Mouse (Mus musculus): ENCODE data around the gene Abca7. TPM values are rescaled to one million over a fixed set of nuclear protein-coding genes. Genes with fewer than 3 reads are reported as not detected.
A peak's percentile ranks its signal among the peaks of the same experiment; 100 is the strongest.

The Abca7 gene
- polyA plus RNA-seq, 1 experiment from 2014 or later, result 4.1 TPM

DNA sequence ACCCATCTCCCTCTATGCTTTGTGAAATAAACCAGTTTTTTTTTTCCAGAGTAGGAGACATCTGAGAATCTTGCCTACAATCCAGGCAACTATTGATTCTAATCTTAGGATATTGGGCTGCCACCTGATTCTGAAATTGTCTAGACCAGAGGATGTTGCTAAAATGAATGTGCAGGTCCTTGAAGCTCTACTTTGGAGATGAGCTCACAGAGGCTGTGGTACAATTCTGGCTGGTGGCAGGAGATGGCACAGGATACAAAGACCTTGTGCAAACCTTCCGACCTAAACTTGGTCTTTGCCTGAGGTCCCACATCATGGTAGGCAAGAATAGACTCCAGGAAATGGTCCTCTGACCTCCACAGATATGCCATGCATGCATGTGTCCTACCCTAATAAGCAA is 658 bp upstream of the Abca7 start:
- H3K4me3 ChIP-seq (ENCODE audit: low read depth, low read length), result no peak overlapping the region
- no peak overlapping the region for H3K9ac ChIP-seq (ENCODE audit: low read depth, low read length)
- peaks cover 6% of the 10 kb centered on the region for H3K4me1 ChIP-seq (ENCODE audit: control insufficient read depth, insufficient read depth, low read length)
- WGBS, result 96% methylated on average over 1 of the region's 1 CpGs
- H3K4me2 ChIP-seq (ENCODE audit: low read length), result no peak overlapping the region
- H3K9me3 ChIP-seq (replicated peaks; ENCODE audit: control insufficient read depth, low read length, poor library complexity, severe bottlenecking), result 0 out of 2 replicates have a peak, but pooled peaks cover 2% of the 10 kb centered on the region
- H3K27ac ChIP-seq (ENCODE audit: low read length), result no peak overlapping the region
- no peaks in the 10 kb centered on the region for H3K36me3 ChIP-seq (ENCODE audit: control insufficient read depth, insufficient read depth, low read length)
- H3K27me3 ChIP-seq (ENCODE audit: control insufficient read depth, insufficient read depth, low read depth, low read length), result peaks cover 4% of the 10 kb centered on the region
- ATAC-seq, result no peak

DNA sequence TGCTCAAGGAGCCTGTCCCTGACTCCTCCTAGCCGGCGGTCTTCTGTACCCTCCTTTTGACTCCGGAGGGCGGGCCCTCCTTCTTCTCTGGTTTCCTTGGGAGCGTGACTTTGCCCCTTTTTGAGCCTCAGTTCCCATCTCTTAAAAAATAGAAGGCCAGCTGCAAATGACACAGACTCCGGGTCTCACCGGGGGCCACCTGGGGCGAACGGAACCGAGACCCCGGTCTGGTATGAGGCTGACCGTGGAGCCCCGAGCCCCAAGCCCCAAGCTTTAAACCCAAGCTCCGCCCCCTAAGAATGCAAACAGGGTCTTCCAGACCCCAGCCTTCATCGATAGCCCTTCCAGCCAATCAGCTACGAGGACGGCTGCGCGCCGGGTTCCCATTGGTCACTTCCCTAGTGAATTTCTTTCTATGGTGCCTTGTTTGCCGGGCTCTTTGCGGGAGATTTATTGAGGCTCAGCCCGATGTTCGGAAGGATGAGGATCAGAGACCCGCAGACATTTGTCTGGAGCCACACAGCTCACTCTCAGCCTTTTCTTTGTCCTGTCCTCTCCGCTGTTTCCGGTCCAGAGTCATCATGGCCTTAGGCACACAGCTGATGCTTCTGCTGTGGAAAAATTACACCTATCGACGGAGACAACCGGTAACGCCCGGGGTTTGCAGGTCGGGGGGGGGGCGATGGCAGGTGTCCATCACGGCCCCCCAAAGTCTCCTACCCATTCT is 903 bp downstream of the Abca7 start:
- peak overlapping the region; percentile 33 for H3K9ac ChIP-seq (ENCODE audit: low read depth, low read length)
- under 1% methylated on average over 35 of the region's 35 CpGs for WGBS
- peak overlapping the region; percentile 12; the same call in 1 of the 2 replicates for H3K27ac ChIP-seq (ENCODE audit: low read length)

DNA sequence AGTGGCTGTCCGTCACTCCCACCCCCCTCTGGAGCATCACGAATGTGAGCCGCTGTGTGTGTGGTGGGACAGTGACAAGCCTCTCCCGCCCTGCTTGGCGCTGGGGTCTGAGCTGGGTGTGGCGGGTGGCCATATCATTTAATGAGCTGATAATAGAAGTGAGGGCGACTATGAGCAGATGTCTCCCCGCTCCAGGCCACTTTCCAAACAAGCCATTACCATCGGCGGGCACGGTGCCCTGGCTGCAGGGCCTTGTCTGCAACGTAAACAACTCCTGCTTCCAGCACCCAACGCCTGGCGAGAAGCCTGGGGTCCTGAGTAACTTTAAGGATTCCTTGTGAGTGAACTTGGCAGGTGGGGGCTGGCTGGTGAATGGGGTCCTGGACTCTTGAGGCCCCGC is 1.5 kb downstream of the Abca7 start:
- peaks cover 6% of the 10 kb centered on the region for H3K4me1 ChIP-seq (ENCODE audit: control insufficient read depth, insufficient read depth, low read length)
- ATAC-seq, result peak; percentile 8; the same call in 1 of the 2 replicates
- H3K4me2 ChIP-seq (ENCODE audit: low read length), result peak overlapping the region; percentile 65
- no peaks in the 10 kb centered on the region for H3K36me3 ChIP-seq (ENCODE audit: control insufficient read depth, insufficient read depth, low read length)
- H3K27ac ChIP-seq (ENCODE audit: low read length), result no peak overlapping the region
- whole genome bisulfite sequencing, result 6% methylated on average over 15 of the region's 15 CpGs
- peaks cover 8% of the 10 kb centered on the region; the same call in 1 of the 2 replicates for H3K27me3 ChIP-seq (ENCODE audit: control insufficient read depth, insufficient read depth, low read depth, low read length)
- peak overlapping the region; percentile 45 for H3K4me3 ChIP-seq (ENCODE audit: low read depth, low read length)
- H3K9me3 ChIP-seq (replicated peaks; ENCODE audit: control insufficient read depth, low read length, poor library complexity, severe bottlenecking), result no peaks in the 10 kb centered on the region
- H3K9ac ChIP-seq (ENCODE audit: low read depth, low read length), result peak overlapping the region; percentile 33

More for the DNA sequence above, 903 bp downstream of the Abca7 start:
- Histone ChIP-seq H3K4me1 (ENCODE audit: control insufficient read depth, insufficient read depth, low read length) (peaks cover 6% of the 10 kb centered on the region), H3K9me3 (replicated peaks; ENCODE audit: control insufficient read depth, low read length, poor library complexity, severe bottlenecking) (no peaks in the 10 kb centered on the region), H3K4me3 (ENCODE audit: low read depth, low read length) (peak overlapping the region; percentile 45), H3K4me2 (ENCODE audit: low read length) (peak overlapping the region; percentile 65), H3K27me3 (ENCODE audit: control insufficient read depth, insufficient read depth, low read depth, low read length) (peaks cover 8% of the 10 kb centered on the region; the same call in 1 of the 2 replicates), H3K36me3 (ENCODE audit: control insufficient read depth, insufficient read depth, low read length) (no peaks in the 10 kb centered on the region)
- ATAC-seq, result peak; percentile 67

DNA sequence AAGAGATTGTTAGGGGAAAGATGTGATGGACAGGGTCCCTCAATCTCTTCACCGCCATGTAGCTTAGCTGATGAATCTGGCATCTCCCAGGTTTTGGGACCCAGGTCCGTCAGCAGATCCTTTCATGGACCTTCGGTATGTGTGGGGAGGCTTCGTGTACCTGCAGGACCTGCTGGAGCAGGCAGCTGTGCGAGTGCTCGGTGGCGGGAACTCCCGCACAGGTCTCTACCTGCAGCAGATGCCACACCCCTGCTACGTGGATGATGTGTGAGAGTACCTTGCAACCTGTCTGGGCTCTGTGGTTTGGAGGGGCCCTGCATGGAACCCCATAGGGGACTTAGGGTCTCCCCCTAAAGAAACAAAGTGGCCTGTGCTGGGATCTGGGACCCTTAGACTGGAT is 5.7 kb downstream of the Abca7 start:
- Histone ChIP-seq H3K9ac (ENCODE audit: low read depth, low read length) (no peak overlapping the region), H3K27ac (ENCODE audit: low read length) (no peak overlapping the region), H3K4me1 (ENCODE audit: control insufficient read depth, insufficient read depth, low read length) (peaks cover 6% of the 10 kb centered on the region), H3K36me3 (ENCODE audit: control insufficient read depth, insufficient read depth, low read length) (no peaks in the 10 kb centered on the region), H3K4me2 (ENCODE audit: low read length) (no peak overlapping the region), H3K27me3 (ENCODE audit: control insufficient read depth, insufficient read depth, low read depth, low read length) (peaks cover 12% of the 10 kb centered on the region), H3K9me3 (replicated peaks; ENCODE audit: control insufficient read depth, low read length, poor library complexity, severe bottlenecking) (no peaks in the 10 kb centered on the region), H3K4me3 (ENCODE audit: low read depth, low read length) (no peak overlapping the region)
- ATAC-seq, result no peak
- 80% methylated on average over 9 of the region's 9 CpGs for WGBS

DNA sequence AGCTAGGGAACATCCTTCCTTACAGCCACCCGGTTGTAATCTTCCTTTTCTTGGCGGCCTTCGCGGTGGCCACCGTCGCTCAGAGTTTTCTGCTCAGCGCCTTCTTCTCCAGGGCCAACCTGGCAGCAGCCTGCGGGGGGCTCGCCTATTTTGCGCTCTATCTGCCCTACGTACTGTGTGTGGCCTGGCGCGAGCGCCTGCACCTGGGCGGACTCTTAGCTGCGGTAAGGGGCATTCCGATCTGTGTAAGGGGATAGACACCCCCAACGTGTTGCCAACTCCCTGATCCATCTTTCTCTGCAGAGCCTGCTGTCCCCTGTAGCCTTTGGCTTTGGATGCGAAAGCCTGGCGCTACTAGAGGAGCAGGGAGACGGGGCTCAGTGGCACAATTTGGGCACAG is 6.5 kb downstream of the Abca7 start:
- no peak overlapping the region for H3K27ac ChIP-seq (ENCODE audit: low read length)
- WGBS, result 18% methylated on average over 21 of the region's 21 CpGs

DNA sequence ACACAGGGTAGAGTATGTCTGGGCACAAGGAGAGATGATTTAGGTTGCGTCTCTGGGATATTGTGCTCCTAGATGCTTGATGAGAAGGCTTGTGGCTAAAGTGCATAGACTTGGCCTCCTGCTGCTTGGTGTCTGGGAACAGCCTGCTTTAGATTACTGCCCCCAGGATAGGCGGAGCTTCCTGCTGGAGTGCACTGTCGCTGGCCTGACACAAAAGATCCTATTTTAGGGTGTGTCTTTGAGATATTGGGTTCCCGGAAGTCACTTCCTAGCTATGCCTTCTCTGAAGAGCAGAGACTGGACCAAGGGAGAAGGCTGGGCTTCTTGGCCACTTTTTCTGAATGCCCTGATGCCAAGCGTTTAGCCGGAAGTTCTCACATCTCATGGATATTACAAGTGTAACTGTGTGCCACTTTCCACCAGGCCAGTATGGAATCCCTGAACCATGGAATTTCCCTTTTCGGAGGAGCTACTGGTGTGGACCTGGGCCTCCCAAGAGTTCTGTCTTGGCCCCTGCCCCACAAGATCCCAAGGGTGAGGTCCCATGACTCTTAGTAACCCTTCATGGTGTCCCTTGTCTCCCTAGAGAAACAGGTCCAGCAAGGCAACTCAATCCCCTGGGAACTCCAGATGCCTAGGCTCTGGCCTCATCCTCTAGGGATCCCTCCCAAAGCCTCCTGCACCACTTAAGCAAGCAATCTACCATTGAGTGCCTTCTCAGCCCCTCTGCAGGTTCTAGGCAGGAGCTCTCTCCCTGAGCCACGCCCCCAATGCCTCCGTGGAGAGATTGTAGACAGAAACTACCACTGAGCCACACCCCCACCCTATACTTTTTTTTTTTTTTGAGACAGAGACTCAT is 7.3 kb downstream of the Abca7 start:
- Histone ChIP-seq H3K4me3 (ENCODE audit: low read depth, low read length) (no peak overlapping the region), H3K27me3 (ENCODE audit: control insufficient read depth, insufficient read depth, low read depth, low read length) (peaks cover 12% of the 10 kb centered on the region)
- no peak for ATAC-seq

More for the DNA sequence above, 6.5 kb downstream of the Abca7 start:
- Histone ChIP-seq H3K36me3 (ENCODE audit: control insufficient read depth, insufficient read depth, low read length) (no peaks in the 10 kb centered on the region), H3K4me2 (ENCODE audit: low read length) (no peak overlapping the region), H3K27me3 (ENCODE audit: control insufficient read depth, insufficient read depth, low read depth, low read length) (peaks cover 12% of the 10 kb centered on the region), H3K9ac (ENCODE audit: low read depth, low read length) (no peak overlapping the region), H3K9me3 (replicated peaks; ENCODE audit: control insufficient read depth, low read length, poor library complexity, severe bottlenecking) (no peaks in the 10 kb centered on the region), H3K4me3 (ENCODE audit: low read depth, low read length) (no peak overlapping the region), H3K4me1 (ENCODE audit: control insufficient read depth, insufficient read depth, low read length) (0 out of 2 replicates have a peak, but pooled peaks cover 3% of the 10 kb centered on the region)
- no peak for ATAC-seq

DNA sequence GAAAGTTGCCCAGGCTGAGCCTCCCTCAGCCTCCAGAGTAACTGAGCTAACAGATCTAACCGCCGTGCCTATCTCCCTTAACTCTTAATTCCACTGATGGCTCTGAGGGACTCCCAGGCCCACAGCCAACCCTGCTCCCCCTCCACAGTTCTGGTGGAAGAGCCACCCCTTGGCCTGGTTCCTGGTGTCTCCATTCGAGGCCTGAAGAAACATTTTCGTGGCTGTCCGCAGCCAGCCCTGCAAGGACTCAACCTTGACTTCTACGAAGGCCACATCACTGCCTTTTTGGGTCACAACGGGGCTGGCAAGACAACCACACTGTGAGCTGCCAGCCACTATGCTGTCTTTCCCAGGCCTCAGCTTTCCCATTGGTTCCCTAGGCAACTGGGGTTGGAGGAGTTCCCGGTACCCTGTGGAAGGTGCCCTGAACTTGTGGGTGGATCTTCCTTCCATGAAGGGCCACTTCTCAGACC is 8.0 kb downstream of the Abca7 start:
- Histone ChIP-seq H3K9me3 (replicated peaks; ENCODE audit: control insufficient read depth, low read length, poor library complexity, severe bottlenecking) (no peaks in the 10 kb centered on the region), H3K4me1 (ENCODE audit: control insufficient read depth, insufficient read depth, low read length) (no peaks in the 10 kb centered on the region), H3K9ac (ENCODE audit: low read depth, low read length) (no peak overlapping the region), H3K4me3 (ENCODE audit: low read depth, low read length) (no peak overlapping the region), H3K27me3 (ENCODE audit: control insufficient read depth, insufficient read depth, low read depth, low read length) (peaks cover 12% of the 10 kb centered on the region), H3K4me2 (ENCODE audit: low read length) (no peak overlapping the region), H3K36me3 (ENCODE audit: control insufficient read depth, insufficient read depth, low read length) (no peaks in the 10 kb centered on the region), H3K27ac (ENCODE audit: low read length) (no peak overlapping the region)
- WGBS, result 86% methylated on average over 8 of the region's 8 CpGs
- ATAC-seq, result no peak

More for the DNA sequence above, 7.3 kb downstream of the Abca7 start:
- no peaks in the 10 kb centered on the region for H3K9me3 ChIP-seq (replicated peaks; ENCODE audit: control insufficient read depth, low read length, poor library complexity, severe bottlenecking)
- no peaks in the 10 kb centered on the region for H3K36me3 ChIP-seq (ENCODE audit: control insufficient read depth, insufficient read depth, low read length)
- H3K9ac ChIP-seq (ENCODE audit: low read depth, low read length), result no peak overlapping the region
- no peaks in the 10 kb centered on the region for H3K4me1 ChIP-seq (ENCODE audit: control insufficient read depth, insufficient read depth, low read length)
- WGBS, result 71% methylated on average over 9 of the region's 9 CpGs
- H3K4me2 ChIP-seq (ENCODE audit: low read length), result no peak overlapping the region
- no peak overlapping the region for H3K27ac ChIP-seq (ENCODE audit: low read length)

DNA sequence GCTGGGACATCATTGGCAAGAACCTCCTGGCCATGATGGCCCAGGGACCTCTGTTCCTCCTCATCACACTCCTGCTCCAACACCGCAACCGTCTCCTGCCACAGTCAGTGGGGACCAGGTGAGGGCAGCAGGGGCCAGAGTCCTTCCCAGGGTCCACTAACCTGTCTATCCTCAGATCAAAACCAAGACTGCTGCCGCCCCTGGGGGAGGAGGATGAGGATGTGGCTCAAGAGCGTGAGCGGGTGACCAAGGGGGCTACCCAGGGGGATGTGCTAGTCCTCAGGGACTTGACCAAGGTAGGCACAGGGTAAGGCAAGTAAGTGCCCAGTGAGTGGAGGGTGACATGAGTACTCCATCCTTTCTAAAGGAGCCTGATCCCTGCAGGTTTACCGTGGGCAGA is 15.4 kb downstream of the Abca7 start:
- H3K36me3 ChIP-seq (ENCODE audit: control insufficient read depth, insufficient read depth, low read length), result peaks cover 18% of the 10 kb centered on the region
- H3K9ac ChIP-seq (ENCODE audit: low read depth, low read length), result no peak overlapping the region
- H3K4me3 ChIP-seq (ENCODE audit: low read depth, low read length), result no peak overlapping the region
- no peak overlapping the region for H3K27ac ChIP-seq (ENCODE audit: low read length)
- WGBS, result 84% methylated on average over 6 of the region's 6 CpGs
- peaks cover 14% of the 10 kb centered on the region for H3K9me3 ChIP-seq (replicated peaks; ENCODE audit: control insufficient read depth, low read length, poor library complexity, severe bottlenecking)
- H3K4me1 ChIP-seq (ENCODE audit: control insufficient read depth, insufficient read depth, low read length), result no peaks in the 10 kb centered on the region
- no peak for ATAC-seq
- H3K4me2 ChIP-seq (ENCODE audit: low read length), result no peak overlapping the region
- H3K27me3 ChIP-seq (ENCODE audit: control insufficient read depth, insufficient read depth, low read depth, low read length), result peaks cover 34% of the 10 kb centered on the region

DNA sequence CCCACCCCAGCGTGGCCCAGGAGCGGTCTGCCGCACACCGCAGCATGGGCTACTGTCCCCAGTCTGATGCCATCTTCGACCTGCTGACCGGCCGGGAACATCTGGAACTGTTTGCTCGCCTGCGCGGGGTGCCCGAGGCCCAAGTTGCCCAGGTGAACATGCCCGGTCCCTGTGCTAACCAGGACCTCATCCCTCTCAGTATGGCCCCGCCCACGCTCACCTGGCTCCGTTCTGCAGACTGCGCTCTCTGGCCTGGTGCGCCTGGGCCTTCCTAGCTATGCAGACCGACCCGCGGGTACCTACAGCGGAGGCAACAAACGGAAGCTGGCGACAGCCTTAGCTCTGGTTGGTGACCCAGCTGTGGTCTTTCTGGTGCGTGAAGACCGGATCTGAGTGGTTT is 17.3 kb downstream of the Abca7 start:
- WGBS, result 34% methylated on average over 25 of the region's 25 CpGs
- no peak overlapping the region for H3K4me3 ChIP-seq (ENCODE audit: low read depth, low read length)
- H3K4me1 ChIP-seq (ENCODE audit: control insufficient read depth, insufficient read depth, low read length), result no peaks in the 10 kb centered on the region
- H3K36me3 ChIP-seq (ENCODE audit: control insufficient read depth, insufficient read depth, low read length), result peaks cover 18% of the 10 kb centered on the region
- H3K27me3 ChIP-seq (ENCODE audit: control insufficient read depth, insufficient read depth, low read depth, low read length), result peaks cover 40% of the 10 kb centered on the region
- no peak for ATAC-seq
- no peak overlapping the region for H3K4me2 ChIP-seq (ENCODE audit: low read length)
- H3K9ac ChIP-seq (ENCODE audit: low read depth, low read length), result no peak overlapping the region
- peaks cover 14% of the 10 kb centered on the region for H3K9me3 ChIP-seq (replicated peaks; ENCODE audit: control insufficient read depth, low read length, poor library complexity, severe bottlenecking)
- H3K27ac ChIP-seq (ENCODE audit: low read length), result no peak overlapping the region

Data from midbrain, embryonic 16.5 days (tissue).